Mouse (Mus musculus): ENCODE measurements at regions not wholly inside any gene's neighbourhood (a gene's known extent, or its start where the extent isn't known, plus 50 kb on each side); places are given as distances from the start of the nearest gene placed in this dataset.

DNA sequence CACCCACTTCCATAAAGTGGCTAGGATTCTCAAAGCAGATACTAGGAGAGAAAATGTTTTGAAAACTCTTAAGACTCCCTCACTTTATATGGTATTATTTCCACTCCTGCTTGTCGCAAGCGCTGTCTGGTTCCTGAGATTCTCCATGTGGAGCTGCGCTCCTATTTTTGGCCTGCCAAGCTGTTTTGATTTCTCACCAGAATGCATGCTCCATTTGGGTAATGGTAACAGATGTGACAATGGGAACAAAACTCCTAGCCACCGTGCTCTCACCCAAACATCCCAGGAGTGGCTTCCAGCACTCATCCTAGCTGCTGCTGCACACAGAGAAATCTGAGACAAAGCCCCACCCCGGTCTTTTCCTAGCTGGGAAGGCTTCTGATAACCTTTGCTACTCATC lies 749.6 kb downstream of the Ntrk3 start:
- DNase-seq (ENCODE audit: low spot score in 2 of 2): peak; percentile 57 to 62

DNA sequence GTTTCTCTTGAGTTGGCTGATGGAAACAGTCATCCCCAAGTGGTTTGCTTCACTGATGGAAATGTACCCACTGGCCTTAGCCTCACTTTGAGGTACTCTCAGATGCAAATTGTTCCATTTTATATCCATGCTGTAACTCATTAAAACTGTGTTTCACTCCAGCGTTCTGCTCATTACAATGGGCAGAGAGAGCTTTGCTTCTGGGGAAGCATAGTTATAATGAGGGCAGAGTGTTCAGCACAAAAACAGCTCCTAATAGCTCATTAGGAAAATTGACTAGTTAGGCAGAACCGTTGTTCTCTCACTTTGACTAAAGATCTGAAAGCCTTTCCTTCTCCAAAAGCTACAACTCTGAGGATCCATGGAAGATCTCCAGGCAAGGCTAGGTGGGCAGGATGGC lies 771.2 kb downstream of the Ntrk3 start:
- no peak for DNase-seq (ENCODE audit: low spot score in 2 of 2)

DNA sequence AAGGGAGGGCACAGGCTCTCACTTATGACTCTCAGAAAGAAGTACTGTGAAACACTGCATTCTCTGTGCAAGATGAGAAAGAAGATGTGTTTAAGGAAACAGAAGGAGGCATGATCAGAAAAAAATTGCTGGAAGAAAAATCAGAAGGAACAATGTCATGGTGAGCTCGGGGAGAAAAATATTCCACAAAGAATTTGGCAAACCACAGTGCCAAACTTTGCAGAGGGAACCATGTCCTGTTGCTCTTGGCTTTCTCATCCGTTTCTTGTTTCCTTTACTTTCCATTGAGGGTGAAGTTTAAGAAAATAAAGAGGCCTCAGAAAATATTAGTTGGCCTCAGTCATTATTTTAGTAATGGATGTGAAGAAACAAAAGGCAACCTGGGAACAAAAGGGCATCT lies 804.4 kb downstream of the Ntrk3 start:
- DNase-seq (ENCODE audit: low spot score in 2 of 2): no peak

DNA sequence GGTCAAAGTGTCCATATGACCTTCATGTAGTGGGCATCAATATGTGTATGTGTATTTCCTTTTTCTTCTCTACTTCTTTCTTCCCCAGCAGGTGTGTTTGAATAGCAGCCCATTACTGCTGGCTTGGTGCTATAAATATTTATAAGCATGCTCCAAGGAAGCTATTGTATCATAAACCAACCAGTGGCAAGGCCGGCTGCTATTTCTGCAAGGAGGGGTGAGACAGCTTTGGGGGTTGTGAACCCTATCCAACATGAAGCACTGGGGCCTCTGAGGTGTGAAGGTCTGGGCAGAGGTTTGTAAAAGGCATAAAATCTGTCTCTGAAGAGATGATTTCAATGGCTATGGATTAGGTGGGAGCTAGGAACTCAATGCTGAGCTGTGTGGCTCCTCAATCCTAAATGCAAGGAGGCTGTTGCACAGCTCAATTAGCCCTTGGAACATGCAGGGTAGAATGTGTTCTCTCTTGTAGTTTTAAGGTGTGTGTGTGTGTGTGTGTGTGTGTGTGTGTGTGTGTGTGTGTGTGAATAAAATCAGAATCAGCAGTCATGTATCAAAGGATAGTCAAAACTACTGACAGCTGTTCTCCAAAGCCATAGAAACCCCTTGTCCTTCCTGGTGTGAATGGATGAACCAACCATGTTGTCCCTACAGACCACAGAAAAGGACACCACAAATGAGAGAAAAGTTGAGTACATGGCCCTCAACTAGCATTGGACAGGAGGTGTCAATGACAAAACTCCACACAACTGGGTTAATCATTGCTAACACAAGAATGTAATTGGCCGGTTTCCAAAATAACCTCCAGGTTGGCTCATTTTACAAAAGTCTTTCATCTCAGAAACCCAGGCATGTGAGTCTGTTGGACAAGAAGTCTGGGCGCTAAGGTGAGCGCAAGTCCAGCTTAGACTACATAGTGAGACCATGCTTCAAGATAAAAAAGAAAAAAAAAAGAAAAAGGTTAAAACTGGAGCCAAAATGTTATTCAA lies 809.0 kb downstream of the Ntrk3 start:
- no peak for DNase-seq (ENCODE audit: low spot score in 2 of 2)

DNA sequence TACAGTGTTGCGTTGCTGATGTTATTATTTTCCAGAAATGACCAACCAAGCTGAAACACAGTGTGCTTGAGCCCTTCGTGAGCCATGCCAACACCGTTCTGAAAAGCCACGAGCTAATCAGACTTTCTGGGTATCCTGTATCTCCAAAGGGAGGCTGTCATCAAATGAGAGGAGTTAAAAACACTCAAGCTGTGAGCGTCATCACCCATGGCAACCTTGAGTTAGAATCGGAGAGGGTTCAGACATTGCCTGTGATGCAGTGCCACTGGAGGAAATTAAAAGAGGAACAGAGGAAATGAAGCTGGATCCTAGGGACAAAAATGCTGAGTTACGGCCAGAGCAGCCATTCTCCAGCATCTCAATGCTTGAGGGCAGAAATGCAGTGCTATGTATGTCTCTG lies 838.6 kb downstream of the Ntrk3 start:
- DNase-seq (ENCODE audit: low spot score in 2 of 2): no peak

DNA sequence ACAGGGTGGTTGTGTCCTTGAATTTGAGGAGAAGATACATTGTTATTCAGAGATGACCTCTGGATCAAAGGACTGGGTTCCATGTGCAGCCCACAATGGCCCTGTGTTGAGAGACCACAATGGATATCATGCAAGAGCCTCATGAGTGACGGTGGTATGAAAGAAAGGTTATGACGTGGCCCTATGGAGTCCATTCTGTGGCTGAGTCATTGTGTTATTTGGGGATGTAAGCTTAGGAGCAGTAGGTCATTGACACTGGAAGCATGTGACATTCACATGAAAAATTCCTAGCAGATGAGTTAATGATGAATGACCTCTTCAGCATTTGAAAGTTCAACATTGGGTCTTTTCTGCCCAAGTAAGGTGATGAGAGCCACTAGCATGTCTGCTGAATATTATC lies 849.3 kb downstream of the Ntrk3 start:
- no peak for DNase-seq (ENCODE audit: low spot score in 2 of 2)

DNA sequence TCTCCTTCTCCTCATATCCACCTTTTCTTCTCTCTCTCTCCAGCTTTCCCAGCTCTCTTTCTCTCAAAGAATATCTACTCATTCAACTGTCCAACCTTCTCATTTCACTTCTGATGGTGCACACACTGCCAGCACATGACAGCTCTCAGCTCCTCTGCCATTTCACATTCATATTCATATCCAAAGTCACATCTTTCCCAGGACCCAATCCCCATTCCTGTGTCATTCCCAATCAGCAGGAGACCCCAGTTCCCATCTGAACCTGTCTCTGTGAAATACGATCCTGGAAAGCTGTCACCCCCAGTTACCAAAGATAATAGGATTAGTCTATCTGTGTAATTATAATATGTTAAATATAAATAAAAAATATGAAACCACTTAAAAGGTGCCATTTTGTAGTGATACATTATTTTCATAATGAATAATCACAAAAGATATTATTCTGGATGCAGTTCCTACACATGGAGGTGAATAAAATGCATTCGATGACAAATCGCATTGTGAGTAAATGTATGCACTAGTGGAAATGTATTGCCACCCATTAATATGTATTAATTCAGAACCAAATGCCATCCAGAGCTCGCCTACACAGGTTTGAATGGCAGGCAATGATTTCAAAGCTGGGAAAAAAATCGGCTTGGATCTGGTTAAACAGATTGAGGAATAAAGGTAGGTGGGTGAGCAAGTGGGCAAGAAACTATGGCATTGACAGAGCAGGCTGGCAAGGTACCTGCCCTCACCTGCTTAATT lies 855.0 kb downstream of the Ntrk3 start:
- DNase-seq (ENCODE audit: low spot score in 2 of 2): no peak

DNA sequence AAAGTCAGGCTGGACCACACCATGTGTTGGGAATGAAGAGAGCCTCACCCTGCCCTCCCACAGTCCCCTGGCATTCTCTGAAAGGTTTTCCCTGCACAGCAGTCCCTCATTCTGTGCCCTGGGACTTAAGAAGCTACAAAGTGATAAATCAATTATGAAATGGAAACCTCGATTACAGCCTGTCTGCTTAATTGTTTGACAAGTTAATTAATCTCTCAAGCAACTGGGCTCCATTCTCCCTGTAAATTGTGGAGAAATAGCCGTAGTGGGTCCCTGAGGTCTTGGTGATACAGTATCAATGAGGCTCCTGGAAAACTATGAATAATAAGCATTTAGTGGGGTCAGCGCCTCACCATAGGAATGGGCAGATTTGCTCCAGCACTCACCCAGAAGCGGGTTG lies 870.3 kb downstream of the Ntrk3 start:
- DNase-seq (ENCODE audit: low spot score in 2 of 2): no peak

DNA sequence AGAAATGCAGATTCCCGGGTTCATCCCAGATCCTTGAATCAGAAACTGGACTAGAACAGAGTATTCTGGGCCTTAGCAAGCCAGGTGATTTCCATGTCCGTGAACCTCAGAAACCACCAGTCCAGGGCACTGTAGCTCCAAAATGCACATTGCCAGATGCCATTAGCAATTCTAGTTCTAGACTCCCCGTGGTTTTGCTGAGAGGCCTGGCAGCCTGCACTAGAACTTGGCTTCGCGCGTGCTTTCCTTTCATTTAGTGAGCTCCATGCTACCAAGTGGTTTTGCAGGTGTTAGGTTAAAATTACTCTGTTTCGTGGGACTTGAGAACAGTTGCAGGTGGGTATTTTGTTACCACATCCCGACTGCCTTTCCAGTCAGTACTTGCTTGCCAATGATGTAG lies 876.0 kb downstream of the Ntrk3 start:
- DNase-seq (ENCODE audit: low spot score in 2 of 2): no peak

DNA sequence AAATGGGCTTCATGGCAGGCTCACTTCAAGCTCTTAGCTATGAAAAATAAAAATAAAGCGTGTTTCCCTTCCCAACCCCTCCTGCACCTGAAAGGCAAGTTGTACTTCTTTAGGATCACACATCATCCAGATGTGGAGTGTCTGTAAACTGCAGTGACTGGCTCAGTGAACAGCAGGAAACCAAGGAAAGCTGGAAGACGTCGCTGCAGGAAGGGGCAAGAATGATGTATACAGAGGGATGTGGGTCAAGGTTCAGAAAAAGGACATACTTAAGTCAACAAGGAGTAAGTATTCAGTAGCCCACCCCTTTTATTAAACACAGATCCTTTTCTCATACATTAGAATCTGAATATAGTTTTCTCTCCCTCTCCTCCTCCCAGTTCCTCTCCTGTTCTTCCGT lies 879.4 kb downstream of the Ntrk3 start:
- DNase-seq (ENCODE audit: low spot score in 2 of 2): no peak

DNA sequence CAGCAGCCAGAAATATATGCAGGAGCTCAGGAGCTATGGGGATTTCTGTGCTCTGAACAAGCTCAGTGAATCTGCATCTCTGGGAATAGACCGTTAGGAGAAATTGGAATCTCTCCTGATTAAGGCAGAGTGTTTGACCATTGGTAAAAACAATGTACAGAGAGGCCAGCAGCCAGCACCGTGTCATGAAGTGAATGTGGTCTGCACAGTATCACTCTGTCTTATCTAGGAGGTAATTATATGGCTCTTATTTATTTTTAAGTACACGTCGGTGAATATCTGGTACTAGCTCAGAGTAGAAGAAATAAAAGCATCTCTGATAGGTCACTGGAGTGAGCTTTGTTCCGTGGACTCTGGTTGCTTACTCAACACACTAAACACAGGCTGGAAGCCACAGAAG lies 879.8 kb downstream of the Ntrk3 start:
- DNase-seq (ENCODE audit: low spot score in 2 of 2): no peak

DNA sequence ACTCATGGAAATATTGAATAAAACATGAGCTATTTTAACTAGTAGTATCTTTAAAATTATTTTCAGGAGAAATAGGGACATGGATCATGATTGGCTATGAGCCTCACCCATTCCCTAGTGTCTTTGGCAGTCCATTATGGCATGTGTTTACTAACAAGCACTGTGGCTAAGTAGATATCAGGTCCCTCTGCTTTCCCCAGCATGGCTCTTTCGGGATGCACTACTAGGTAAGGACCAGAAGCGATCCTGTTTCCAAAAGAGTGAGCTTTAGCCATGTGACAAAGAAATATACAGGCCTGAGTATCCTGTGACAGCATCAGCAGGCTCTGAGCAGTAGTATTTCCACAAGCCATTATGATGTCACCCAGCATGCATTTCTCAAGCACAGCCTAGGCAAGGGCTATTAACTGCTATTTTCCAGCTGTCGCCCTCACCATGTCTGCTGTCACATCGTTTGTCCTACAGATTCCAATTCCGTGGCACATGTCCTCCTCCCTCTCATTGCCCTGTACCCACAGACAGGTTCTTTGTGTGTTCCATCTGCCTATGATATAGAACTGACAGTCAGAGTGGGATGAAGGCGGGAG lies 882.1 kb downstream of the Ntrk3 start:
- DNase-seq (ENCODE audit: low spot score in 2 of 2): no peak

DNA sequence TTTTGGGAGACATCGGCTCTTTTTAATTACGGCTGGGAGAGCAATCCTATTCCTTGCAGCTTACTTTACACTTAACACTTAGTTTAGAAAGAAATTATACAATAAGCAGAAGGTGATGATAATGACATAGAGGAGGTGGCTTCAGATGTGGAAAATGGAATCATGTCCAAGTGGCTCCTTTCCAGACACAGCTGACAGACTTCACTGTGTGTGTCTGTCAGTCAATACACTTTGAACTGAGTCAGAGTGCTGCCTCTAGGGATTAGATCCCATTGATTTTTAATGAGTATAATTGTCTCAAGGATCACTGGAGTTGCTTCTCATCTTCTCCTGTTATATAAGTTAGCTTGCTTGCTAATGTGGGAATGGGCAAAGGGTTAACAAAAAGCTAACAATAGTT lies 882.7 kb downstream of the Ntrk3 start:
- no peak for DNase-seq (ENCODE audit: low spot score in 2 of 2)

DNA sequence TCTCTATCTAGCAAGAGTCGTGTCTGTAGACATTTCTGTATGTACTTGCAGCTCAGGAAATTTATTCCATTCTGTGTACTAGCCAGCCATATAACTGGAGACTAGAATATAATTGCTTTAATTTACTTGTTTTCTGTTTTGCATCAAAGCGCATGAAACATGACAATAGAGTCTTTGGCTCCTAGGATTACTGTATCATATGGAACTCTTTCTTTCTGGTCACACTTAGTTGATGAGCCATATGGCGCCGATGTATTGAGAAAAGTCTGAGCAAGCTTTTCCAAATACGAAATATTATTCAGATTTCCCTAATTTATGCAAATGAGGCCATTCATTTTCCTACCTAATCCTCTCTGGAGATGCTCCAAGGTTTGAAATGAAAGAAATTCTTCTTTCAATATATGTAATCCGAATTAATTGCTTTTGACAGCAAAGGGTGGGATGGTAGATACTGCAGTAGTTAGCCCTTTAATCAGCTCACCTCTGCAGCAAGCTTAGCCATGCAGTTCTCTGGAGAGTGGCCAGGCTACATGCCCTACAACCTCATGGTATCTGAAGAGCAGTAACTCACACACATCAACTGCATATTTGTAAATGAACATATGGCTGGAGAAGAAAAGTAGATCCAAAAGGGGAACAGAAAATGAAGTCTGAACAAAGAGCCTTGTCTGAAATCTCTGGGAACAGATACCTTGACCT lies 913.4 kb downstream of the Ntrk3 start:
- no peak for DNase-seq (ENCODE audit: low spot score in 2 of 2)

DNA sequence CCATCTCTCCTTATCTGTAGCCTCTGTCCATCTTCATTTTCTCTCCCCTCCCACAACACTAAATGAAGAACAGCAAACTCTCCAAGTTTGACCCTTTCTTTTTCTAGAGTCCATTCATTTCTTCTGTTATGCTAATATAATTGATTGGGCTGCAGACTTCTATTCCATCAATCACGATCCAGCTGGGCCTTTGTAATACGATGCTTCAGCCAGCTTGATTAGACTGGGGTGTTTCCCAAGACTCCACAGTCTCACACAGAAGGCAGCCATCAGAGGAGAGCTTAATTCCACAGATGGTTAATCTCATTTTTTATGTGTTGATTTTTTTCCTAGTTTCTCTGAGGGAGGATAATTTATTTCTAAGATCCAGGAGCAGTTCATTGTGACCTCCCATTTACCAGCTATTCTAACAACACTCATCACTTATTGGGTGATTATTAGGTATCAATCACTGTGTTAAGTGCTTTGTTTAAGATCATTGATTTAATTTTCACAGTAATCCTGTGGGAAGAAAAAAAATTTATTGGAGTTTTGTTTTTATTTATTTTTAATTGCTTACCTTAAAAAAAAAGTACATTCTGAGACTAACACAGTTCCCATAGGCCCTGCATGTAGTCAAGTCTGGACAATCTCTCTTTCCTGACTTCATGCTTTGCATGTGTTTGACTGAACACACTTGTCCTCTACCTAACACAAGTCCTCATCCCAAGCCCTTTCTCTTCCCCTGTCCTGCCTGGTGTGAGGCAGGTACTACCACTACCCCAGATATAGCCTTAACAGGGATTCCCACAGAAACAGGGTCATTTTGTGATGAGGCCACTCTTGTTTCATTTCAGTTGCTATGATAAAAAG lies 925.5 kb downstream of the Ntrk3 start:
- no peak for DNase-seq (ENCODE audit: low spot score in 2 of 2)

DNA sequence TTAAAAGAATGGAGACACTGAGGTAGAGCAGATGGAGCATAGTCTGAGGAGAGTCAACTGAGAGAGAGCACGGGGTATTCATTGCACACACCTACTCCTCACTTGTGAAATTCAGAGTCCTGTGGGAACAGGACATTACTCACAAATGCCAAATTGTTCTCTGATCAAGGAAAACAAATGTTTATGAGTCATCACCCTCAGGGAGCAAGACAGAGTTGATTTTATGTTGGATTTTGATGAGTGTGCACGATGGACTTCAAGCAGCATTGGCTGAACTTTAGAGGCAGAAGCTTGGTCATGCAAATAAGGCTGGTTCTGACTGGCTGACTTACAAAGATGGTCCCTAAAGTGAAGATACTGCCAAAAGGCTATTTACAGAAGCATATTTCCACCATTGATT lies 951.0 kb downstream of the Ntrk3 start:
- no peak for DNase-seq (ENCODE audit: low spot score in 2 of 2)

DNA sequence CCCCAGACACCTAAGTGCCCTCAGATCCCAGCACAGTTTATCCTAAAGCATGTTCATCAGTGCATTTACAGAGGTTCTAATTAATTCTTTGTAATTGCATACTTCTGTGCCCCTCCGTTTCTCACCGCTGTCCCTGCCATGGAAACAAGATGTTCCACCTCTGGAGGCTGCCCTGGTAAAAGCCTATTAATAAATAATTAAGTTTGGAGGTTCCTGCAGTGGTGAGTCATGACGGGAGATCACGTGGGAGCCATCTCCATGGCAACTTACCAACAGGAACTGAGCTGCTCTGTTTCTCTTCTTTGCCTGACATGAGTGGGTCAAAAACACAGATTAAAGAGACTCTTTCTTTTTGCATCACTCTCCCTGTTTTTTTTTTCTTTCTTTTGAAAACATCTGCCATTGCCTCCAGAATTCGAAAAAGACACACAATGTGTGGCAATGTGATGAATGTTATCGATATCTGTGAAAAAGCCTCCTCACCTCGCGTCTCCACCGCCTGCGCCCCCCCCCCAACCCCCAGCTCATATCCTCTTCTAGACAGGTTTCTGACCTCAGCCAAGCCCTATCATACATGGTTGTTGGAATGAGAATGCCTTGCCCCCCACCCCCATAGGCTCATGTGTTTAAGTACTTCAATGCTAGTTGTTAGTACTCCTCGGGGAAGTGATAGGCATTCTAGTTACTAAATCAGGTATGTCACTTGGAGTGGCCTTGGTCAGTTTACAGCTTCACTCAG lies 965.9 kb downstream of the Ntrk3 start:
- peak; percentile 3 to 26 for DNase-seq (ENCODE audit: low spot score in 2 of 2)

DNA sequence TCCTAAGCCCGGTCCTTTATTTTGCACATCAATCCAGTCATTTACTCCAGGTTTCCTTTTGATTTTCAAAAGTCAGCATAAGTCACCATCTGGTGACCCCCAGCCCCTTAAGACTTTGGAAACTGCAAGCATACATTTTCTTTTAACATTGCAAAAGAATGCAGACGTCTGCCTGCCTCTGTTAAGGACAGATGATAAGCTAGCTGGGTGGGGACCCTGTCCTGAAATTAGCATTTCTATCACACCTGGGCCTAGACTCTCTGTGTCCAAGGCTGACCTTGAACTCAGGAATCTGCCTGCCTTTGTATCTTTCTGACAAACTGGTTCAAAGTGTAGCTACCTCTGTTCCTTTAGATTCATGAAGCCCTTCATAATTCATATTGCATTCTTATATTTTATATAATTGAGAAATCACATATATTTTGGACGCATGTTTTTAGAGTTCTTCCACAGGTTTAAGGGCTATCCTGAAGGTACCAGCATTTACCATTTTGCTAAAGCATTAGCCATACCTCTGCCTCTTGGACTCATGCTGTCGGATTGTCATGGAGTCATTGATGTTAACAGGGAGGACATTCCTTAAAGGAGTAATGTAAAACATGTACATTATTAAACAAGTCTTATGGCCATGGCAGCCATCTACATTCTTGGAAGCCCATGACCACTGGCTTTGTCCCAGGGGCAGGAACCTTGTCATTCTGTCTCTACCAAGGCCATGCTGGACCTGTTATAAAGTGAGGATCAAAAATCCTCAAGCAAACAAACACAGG lies 998.6 kb downstream of the Ntrk3 start:
- no peak for DNase-seq (ENCODE audit: low spot score in 2 of 2)

Measured in left cerebral cortex, adult 18-20 months (tissue).